Mouse (Mus musculus) stomach, embryonic 14.5 days (tissue): Measurements from ENCODE around the gene Cdk14. TPM values are rescaled to one million over a fixed set of nuclear protein-coding genes. Genes with fewer than 3 reads are reported as not detected.

Experiments used
- ATAC-seq: fragments of 200-750 bp; cut with Nextera tagmentation; 2 replicates; pipeline ENCODE4 v1.8.0; 2017; ENCODE audit warnings: low read depth, moderate TSS enrichment; ENCODE audit not compliant: insufficient number of reproducible peaks, insufficient read depth, low FRiP score
- H3K27ac ChIP-seq: fragments of 300-500 bp; sonication (generic); 2 replicates; pipeline ENCODE4 v1.5.1; 2014; ENCODE audit warnings: mild to moderate bottlenecking, low read length, moderate library complexity, mixed read lengths
- H3K27me3 ChIP-seq: fragments of 300-500 bp; sonication (generic); 2 replicates; pipeline ENCODE4 v1.6.1; 2014; ENCODE audit warnings: low read length, control low read depth, mixed read lengths; ENCODE audit not compliant: control insufficient read depth, insufficient read depth
- H3K36me3 ChIP-seq: fragments of 300-500 bp; sonication (generic); 2 replicates; pipeline ENCODE4 v1.6.1; 2014; ENCODE audit warnings: mild to moderate bottlenecking, control low read depth, low read length, moderate library complexity, mixed read lengths; ENCODE audit not compliant: control insufficient read depth, insufficient read depth
- H3K4me1 ChIP-seq: fragments of 300-500 bp; sonication (generic); 2 replicates; pipeline ENCODE4 v1.6.1; 2014; ENCODE audit warnings: low read length, control low read depth, mixed read lengths; ENCODE audit not compliant: control insufficient read depth, insufficient read depth
- H3K4me2 ChIP-seq: fragments of 300-500 bp; sonication (generic); replicated peaks from 2 replicates; pipeline ENCODE4 v1.6.1; 2014; ENCODE audit warnings: low read depth, low read length, control low read depth
- H3K4me3 ChIP-seq: fragments of 300-500 bp; sonication (generic); 2 replicates; pipeline ENCODE4 v1.5.1; 2014; ENCODE audit warnings: low read depth, low read length, control low read depth
- H3K9ac ChIP-seq: fragments of 300-500 bp; sonication (generic); replicated peaks from 2 replicates; pipeline ENCODE4 v1.6.1; 2014; ENCODE audit warnings: low read depth, mild to moderate bottlenecking, control low read depth, low read length, moderate library complexity, mixed read lengths
- H3K9me3 ChIP-seq: fragments of 300-500 bp; sonication (generic); 2 replicates; pipeline ENCODE4 v1.6.1; 2016; ENCODE audit warnings: low read depth, low read length, control low read depth; ENCODE audit not compliant: control insufficient read depth
- WGBS: fragments of 180-500 bp; shearing (Covaris S2); extraction: QIAGEN DNeasy Blood & Tissue Kit; methylation state at CpG from one replicate; pipeline ENCODE4 v1.1.7; 2014; 5-methylcytosine and 5-hydroxymethylcytosine counted together
- polyA plus RNA-seq: library from polyadenylated mRNA; unstranded; fragments of >200 nt; fragmentation: Nextera tagmentation; extraction: Ambion mirVana; gene quantifications from 2 replicates; pipeline ENCODE4 v1.2.1, GENCODE M21; 2014

Cdk14 gene
- polyA plus RNA-seq, 1 experiment from 2014 or later = 28.3 TPM

DNA sequence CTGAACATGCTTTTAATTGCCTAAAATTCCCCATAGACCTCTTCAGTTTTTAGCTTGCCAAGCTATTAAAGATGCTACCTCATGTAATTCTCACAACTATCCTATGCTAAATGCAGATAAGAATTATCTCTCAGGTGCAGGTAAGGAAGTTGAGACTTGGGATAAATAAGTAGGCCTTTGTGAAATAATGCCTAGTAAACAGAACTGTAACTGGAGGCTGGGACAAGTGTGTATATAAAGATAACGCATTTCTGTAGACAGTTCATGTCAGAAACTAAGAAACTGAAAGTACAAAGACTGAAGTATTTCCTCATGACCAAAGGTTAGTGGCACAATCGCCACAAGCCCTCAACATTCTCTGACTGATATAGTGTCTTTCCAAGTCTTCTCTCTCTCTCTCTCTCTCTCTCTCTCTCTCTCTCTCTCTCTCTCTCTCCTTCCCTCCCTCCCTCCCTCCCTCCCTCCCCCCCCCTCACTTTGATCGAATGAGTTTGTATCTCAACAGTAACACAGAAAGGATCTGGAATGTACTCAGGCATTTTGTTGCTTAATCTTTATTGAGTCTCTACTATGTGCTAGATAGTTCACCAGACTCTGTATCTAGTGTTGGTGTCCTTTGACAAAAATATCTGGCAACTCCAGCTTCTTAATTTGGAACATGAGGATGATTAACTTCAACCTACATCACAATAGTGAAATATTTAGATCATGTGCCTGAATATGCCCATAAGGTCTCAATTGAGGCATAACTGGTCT, 233.9 kb downstream of the Cdk14 start:
- no peak overlapping the region for H3K4me2 ChIP-seq
- no peaks in the 10 kb centered on the region for H3K27me3 ChIP-seq
- WGBS = 67% methylated on average over 3 of the region's 3 CpGs
- H3K4me1 ChIP-seq = no peaks in the 10 kb centered on the region
- H3K27ac ChIP-seq = no peak overlapping the region
- no peak overlapping the region for H3K4me3 ChIP-seq
- no peaks in the 10 kb centered on the region for H3K36me3 ChIP-seq
- ATAC-seq = no peak; the same call in 1 of the 2 replicates
- no peaks in the 10 kb centered on the region for H3K9me3 ChIP-seq
- H3K9ac ChIP-seq = no peak overlapping the region

DNA sequence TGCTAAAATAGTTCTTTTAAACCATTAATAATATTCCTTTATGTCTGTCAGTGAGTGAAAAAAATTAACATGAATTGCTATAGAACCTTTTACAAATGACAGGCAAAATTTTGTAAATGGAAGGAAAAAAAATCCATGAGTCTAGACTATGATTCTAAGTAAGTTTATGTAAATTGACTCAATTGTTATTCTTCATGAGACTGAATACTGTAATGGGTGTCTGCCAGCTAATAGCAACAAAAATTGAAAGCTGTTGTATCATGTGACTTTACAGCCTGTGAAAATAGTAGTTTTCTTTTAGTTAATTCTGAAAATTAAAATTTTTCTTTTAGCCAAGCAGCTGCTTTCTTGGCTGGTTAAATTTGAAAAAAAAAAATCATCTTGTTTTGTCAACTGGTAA, 234.6 kb downstream of the Cdk14 start:
- Histone ChIP-seq H3K9me3 (no peaks in the 10 kb centered on the region), H3K4me3 (no peak overlapping the region), H3K9ac (no peak overlapping the region), H3K4me1 (0 out of 2 replicates have a peak, but pooled peaks cover 4% of the 10 kb centered on the region), H3K27ac (no peak overlapping the region), H3K36me3 (no peaks in the 10 kb centered on the region), H3K27me3 (no peaks in the 10 kb centered on the region), H3K4me2 (no peak overlapping the region)
- no peak for ATAC-seq

DNA sequence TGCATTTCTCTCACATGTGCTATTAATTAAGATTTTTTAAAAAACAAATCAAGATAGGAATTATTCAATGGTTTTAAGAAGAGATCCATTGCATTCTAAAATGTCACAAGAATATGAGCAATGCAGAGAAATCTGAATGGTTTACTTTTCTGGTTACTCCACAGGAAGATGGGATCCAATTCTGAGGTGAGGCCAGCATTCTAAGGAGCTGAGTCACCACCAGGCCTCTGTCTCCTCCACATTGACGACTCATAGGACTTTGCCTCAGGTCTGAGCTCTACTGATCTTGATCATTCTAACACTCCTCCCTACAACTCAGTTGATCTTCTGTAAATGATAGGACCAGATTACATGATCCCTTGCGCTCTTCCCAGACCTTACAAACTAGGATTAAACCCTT, 239.4 kb downstream of the Cdk14 start:
- WGBS = 62% methylated on average over 2 of the region's 2 CpGs
- no peak overlapping the region for H3K27ac ChIP-seq
- no peaks in the 10 kb centered on the region for H3K27me3 ChIP-seq
- H3K9me3 ChIP-seq = no peaks in the 10 kb centered on the region
- ATAC-seq = peak; percentile 67; the same call in 1 of the 2 replicates
- H3K4me2 ChIP-seq = no peak overlapping the region
- H3K4me1 ChIP-seq = 0 out of 2 replicates have a peak, but pooled peaks cover 4% of the 10 kb centered on the region
- no peak overlapping the region for H3K4me3 ChIP-seq
- no peak overlapping the region for H3K9ac ChIP-seq
- H3K36me3 ChIP-seq = no peaks in the 10 kb centered on the region

DNA sequence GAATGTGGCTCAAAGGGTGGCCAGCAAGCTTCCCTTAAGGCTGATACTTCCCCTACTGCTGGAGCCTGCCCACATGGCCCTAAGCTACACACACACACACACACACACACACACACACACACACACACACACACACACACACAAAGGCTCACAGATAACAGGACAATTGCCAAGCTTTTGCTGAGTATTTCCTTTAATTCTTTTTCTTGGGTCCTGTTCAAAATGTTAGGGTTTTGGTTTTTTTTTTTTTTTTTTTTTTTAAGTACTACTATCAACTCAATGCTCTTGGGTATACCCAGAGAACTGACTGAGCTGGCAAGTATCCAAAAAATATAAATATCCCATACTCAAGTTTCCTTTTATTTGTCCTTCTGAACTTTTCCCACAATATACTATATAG, 239.8 kb downstream of the Cdk14 start:
- no peak overlapping the region for H3K4me3 ChIP-seq
- no peaks in the 10 kb centered on the region for H3K27me3 ChIP-seq
- H3K9me3 ChIP-seq = no peaks in the 10 kb centered on the region
- H3K36me3 ChIP-seq = no peaks in the 10 kb centered on the region
- no peak overlapping the region for H3K9ac ChIP-seq
- ATAC-seq = no peak; the same call in 1 of the 2 replicates
- H3K4me1 ChIP-seq = 0 out of 2 replicates have a peak, but pooled peaks cover 4% of the 10 kb centered on the region
- H3K27ac ChIP-seq = no peak overlapping the region
- H3K4me2 ChIP-seq = no peak overlapping the region

DNA sequence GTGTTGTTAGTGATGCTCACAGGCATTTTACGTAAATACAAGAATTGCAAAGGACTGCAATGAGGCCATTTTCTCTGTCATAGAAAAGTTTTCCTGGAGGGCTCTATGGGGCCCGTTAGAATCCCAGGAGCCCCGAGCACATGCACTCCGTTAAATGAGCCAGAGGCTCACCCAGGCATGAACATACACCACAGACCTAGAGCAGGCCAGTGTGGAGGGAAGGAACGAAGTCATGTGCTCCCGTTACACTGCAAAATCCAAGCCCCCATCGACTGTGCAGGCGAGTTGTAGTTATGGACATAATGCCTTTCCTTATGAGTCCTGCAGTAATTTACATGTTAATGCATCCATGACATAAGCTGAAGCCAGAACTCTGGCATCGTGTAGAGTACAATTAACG, 244.1 kb downstream of the Cdk14 start:
- Histone ChIP-seq H3K4me2 (no peak overlapping the region), H3K4me3 (no peak overlapping the region), H3K27ac (no peak overlapping the region), H3K4me1 (0 out of 2 replicates have a peak, but pooled peaks cover 4% of the 10 kb centered on the region), H3K9me3 (no peaks in the 10 kb centered on the region), H3K27me3 (no peaks in the 10 kb centered on the region), H3K36me3 (no peaks in the 10 kb centered on the region), H3K9ac (no peak overlapping the region)
- ATAC-seq = no peak
- WGBS = 89% methylated on average over 10 of the region's 10 CpGs

DNA sequence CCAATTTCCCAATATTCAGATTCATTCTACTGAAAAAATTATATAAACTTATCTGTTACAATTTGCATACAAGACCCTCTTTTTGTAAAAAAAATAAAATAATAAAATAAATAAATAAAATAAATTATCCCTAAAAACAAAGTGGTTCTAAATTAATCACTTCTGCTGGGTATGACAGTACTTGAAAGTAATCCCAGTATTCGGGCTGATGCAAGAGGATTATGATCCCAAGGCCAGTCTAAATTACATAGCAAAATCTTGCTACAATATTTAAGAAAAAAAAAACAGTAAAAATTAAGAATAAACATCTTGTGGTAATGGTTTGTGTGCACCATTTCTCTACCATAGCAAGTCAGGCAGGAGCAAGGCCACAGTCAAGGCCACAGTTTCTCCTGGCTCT, 244.5 kb downstream of the Cdk14 start:
- no peak overlapping the region for H3K27ac ChIP-seq
- no peaks in the 10 kb centered on the region for H3K9me3 ChIP-seq
- no peak overlapping the region for H3K4me3 ChIP-seq
- H3K4me1 ChIP-seq = 0 out of 2 replicates have a peak, but pooled peaks cover under 1% of the 10 kb centered on the region
- no peaks in the 10 kb centered on the region for H3K36me3 ChIP-seq
- H3K9ac ChIP-seq = no peak overlapping the region
- H3K4me2 ChIP-seq = no peak overlapping the region
- WGBS = 89% methylated on average over 1 of the region's 1 CpGs
- ATAC-seq = no peak
- H3K27me3 ChIP-seq = no peaks in the 10 kb centered on the region

DNA sequence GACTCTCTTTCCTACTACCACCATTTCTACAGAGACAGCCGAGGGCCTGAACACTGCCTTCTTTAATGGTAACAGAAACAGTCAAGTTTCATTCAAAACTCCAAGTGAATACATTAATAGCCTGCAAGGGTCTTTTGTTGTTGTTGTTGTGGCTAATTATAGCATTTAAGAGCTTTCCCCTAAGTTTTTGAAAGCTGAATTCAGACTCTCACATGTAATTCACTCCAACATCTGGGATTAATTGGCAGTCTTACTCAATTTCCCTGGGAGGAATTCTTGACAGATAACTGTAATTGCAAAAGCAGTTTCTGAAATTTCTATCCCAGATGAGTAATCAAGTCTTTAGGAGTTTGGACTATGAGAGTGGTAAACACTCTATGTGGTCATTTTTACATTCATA, 245.0 kb downstream of the Cdk14 start:
- H3K27ac ChIP-seq = no peak overlapping the region
- H3K27me3 ChIP-seq = no peaks in the 10 kb centered on the region
- ATAC-seq = no peak
- no peak overlapping the region for H3K9ac ChIP-seq
- H3K4me1 ChIP-seq = no peaks in the 10 kb centered on the region
- no peak overlapping the region for H3K4me2 ChIP-seq
- no peak overlapping the region for H3K4me3 ChIP-seq
- 89% methylated on average over 1 of the region's 1 CpGs for WGBS
- no peaks in the 10 kb centered on the region for H3K36me3 ChIP-seq
- H3K9me3 ChIP-seq = no peaks in the 10 kb centered on the region

DNA sequence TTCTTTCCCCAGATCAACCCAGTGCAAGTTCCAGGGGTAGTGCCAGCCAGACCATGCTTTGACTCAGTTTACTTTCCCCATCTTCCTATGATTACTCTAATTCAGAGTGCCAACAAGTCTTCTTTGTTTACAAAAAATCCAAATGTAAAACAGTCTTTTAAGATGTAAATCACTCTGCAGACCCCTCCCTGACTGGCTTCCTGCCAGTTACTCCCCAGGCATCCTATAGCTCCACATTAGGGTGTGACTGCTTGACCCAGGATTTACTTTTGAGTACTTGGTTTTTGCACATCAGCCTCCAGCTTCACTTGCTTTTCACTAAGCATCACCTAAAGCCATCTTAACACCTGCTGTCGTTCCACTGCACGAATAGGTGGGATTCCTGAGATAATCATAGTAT, 254.0 kb downstream of the Cdk14 start:
- no peak for ATAC-seq
- Histone ChIP-seq H3K9me3 (no peaks in the 10 kb centered on the region), H3K9ac (no peak overlapping the region), H3K27ac (no peak overlapping the region), H3K36me3 (no peaks in the 10 kb centered on the region), H3K27me3 (no peaks in the 10 kb centered on the region), H3K4me1 (no peaks in the 10 kb centered on the region), H3K4me3 (no peak overlapping the region), H3K4me2 (no peak overlapping the region)
- 36% methylated on average over 2 of the region's 2 CpGs for WGBS

DNA sequence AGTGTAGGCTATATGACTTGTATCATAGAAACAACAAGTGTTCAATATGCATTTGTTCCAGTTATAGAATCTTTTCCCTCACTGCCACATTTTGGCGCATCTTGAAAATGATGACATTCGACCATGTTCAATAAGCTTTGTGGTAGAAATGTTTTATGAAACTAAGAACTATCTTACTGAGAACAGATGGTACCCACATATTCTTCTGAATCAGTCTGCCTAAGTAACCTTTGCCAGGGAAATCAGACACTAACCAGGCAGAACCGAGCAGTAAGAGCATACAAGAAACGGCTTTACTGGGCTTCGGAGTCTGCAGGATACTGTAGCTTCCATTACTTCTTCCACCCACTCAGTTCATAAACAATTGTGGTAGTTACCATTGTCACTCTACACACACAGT, 255.8 kb downstream of the Cdk14 start:
- ATAC-seq = no peak
- Histone ChIP-seq H3K9me3 (no peaks in the 10 kb centered on the region), H3K27ac (no peak overlapping the region), H3K9ac (no peak overlapping the region), H3K4me2 (no peak overlapping the region), H3K4me1 (no peaks in the 10 kb centered on the region), H3K4me3 (no peak overlapping the region), H3K36me3 (no peaks in the 10 kb centered on the region), H3K27me3 (no peaks in the 10 kb centered on the region)
- 95% methylated on average over 5 of the region's 5 CpGs for whole genome bisulfite sequencing
